Mouse (Mus musculus) heart, embryonic 15.5 days (tissue): ENCODE data around the gene Rprd2. TPM values are rescaled to one million over a fixed set of nuclear protein-coding genes. Genes with fewer than 3 reads are reported as not detected.

Source experiments
- ATAC-seq: fragments of 200-750 bp; cut with Nextera tagmentation; replicated peaks from 2 replicates; pipeline ENCODE4 v1.8.0; 2017; ENCODE audit warnings: low read depth, moderate TSS enrichment; ENCODE audit not compliant: insufficient number of reproducible peaks, insufficient read depth, low FRiP score
- H3K27ac ChIP-seq: fragments of 300-500 bp; sonication (generic); 2 replicates; pipeline ENCODE4 v1.5.1; 2015; ENCODE audit warnings: mild to moderate bottlenecking, inconsistent platforms
- H3K27me3 ChIP-seq: fragments of 300-500 bp; sonication (generic); 2 replicates; pipeline ENCODE4 v1.6.1; 2015; ENCODE audit warnings: inconsistent platforms
- H3K36me3 ChIP-seq: fragments of 300-500 bp; sonication (generic); 2 replicates; pipeline ENCODE4 v1.6.1; 2015; ENCODE audit warnings: mild to moderate bottlenecking, inconsistent platforms
- H3K4me1 ChIP-seq: fragments of 300-500 bp; sonication (generic); replicated peaks from 2 replicates; pipeline ENCODE4 v1.6.1; 2015; ENCODE audit warnings: inconsistent platforms
- H3K4me2 ChIP-seq: fragments of 300-500 bp; sonication (generic); 2 replicates; pipeline ENCODE4 v1.6.1; 2015; ENCODE audit warnings: inconsistent platforms, mild to moderate bottlenecking, moderate library complexity
- H3K4me3 ChIP-seq: fragments of 300-500 bp; sonication (generic); 2 replicates; pipeline ENCODE4 v1.5.1; 2015; ENCODE audit warnings: mild to moderate bottlenecking, inconsistent platforms
- H3K9ac ChIP-seq: fragments of 300-500 bp; sonication (generic); 2 replicates; pipeline ENCODE4 v1.6.1; 2015; ENCODE audit warnings: mild to moderate bottlenecking, inconsistent platforms
- H3K9me3 ChIP-seq: fragments of 300-500 bp; sonication (generic); replicated peaks from 2 replicates; pipeline ENCODE4 v1.6.1; 2016; ENCODE audit warnings: inconsistent platforms
- WGBS: fragments of 180-500 bp; shearing (Covaris S2); methylation state at CpG from one replicate; pipeline ENCODE4 v1.1.7; 2015; ENCODE audit warnings: mixed read lengths; 5-methylcytosine and 5-hydroxymethylcytosine counted together
- polyA plus RNA-seq: library from polyadenylated mRNA; unstranded; fragments of >200 nt; fragmentation: Nextera tagmentation; extraction: Ambion mirVana; gene quantifications from 2 replicates; pipeline ENCODE4 v1.2.1, GENCODE M21; 2015

Gene Rprd2
- polyA plus RNA-seq, 1 experiment from 2014 or later, result 17.6 TPM

- H3K36me3 ChIP-seq, result peaks cover 25% of the 10 kb centered on the region
- H3K27ac ChIP-seq, result peak within 1 kb of the TSS; percentile 79
- H3K9me3 ChIP-seq, result no peaks in the 10 kb centered on the region
- H3K27me3 ChIP-seq, result no peaks in the 10 kb centered on the region
- peak within 1 kb of the TSS; percentile 82 for H3K4me3 ChIP-seq
- H3K4me2 ChIP-seq, result peak within 1 kb of the TSS; percentile 78
- H3K9ac ChIP-seq, result peak within 1 kb of the TSS; percentile 93
- under 1% methylated on average over 56 of the region's 56 CpGs for WGBS
- peaks cover 18% of the 10 kb centered on the region for H3K4me1 ChIP-seq
- ATAC-seq, result peak; percentile 96
Measured at GRCm38 (mm10) chr3:95855502-95856089, 36.9 kb upstream of the Rprd2 start, which contains the start of gene Prpf3. Prpf3 (minus strand) TSS chr3:95855885.

- Histone ChIP-seq H3K4me2 (no peak overlapping the region), H3K4me1 (peaks cover 15% of the 10 kb centered on the region), H3K9ac (no peak overlapping the region), H3K27me3 (no peaks in the 10 kb centered on the region), H3K27ac (no peak overlapping the region), H3K4me3 (no peak overlapping the region), H3K9me3 (no peaks in the 10 kb centered on the region), H3K36me3 (peaks cover 64% of the 10 kb centered on the region)
- no peak for ATAC-seq
- WGBS, result 84% methylated on average over 8 of the region's 8 CpGs
Measured at GRCm38 (mm10) chr3:95851317-95851716, 32.7 kb upstream of the Rprd2 start.

GRCm38 (mm10) chr3:95850611-95851010, 31.9 kb upstream of the Rprd2 start:
- H3K9ac ChIP-seq, result no peak overlapping the region
- peaks cover 70% of the 10 kb centered on the region for H3K36me3 ChIP-seq
- no peak; the same call in 1 of the 2 replicates for ATAC-seq
- H3K9me3 ChIP-seq, result no peaks in the 10 kb centered on the region
- no peak overlapping the region for H3K4me3 ChIP-seq
- peaks cover 12% of the 10 kb centered on the region for H3K4me1 ChIP-seq
- 30% methylated on average over 4 of the region's 4 CpGs for WGBS
- peak overlapping the region; percentile 74 for H3K27ac ChIP-seq
- 0 out of 2 replicates have a peak overlapping the region, but pooled peaks have one; percentile 9 for H3K4me2 ChIP-seq
- no peaks in the 10 kb centered on the region for H3K27me3 ChIP-seq

- 85% methylated on average over 3 of the region's 3 CpGs for WGBS
Measured at GRCm38 (mm10) chr3:95842503-95843214, 24.0 kb upstream of the Rprd2 start.

GRCm38 (mm10) chr3:95839250-95839649, 20.6 kb upstream of the Rprd2 start:
- Histone ChIP-seq H3K4me1 (no peaks in the 10 kb centered on the region), H3K4me3 (no peak overlapping the region), H3K27me3 (no peaks in the 10 kb centered on the region), H3K9me3 (no peaks in the 10 kb centered on the region), H3K36me3 (peaks cover 77% of the 10 kb centered on the region), H3K9ac (no peak overlapping the region), H3K27ac (no peak overlapping the region), H3K4me2 (no peak overlapping the region)
- 87% methylated on average over 2 of the region's 2 CpGs for WGBS
- ATAC-seq, result no peak

More at GRCm38 (mm10) chr3:95842503-95843214, 24.0 kb upstream of the Rprd2 start:
- Histone ChIP-seq H3K9me3 (no peaks in the 10 kb centered on the region), H3K27me3 (no peaks in the 10 kb centered on the region), H3K36me3 (peaks cover 85% of the 10 kb centered on the region), H3K27ac (no peak overlapping the region), H3K9ac (no peak overlapping the region), H3K4me2 (no peak overlapping the region), H3K4me1 (no peaks in the 10 kb centered on the region), H3K4me3 (no peak overlapping the region)
- no peak for ATAC-seq

- peaks cover 63% of the 10 kb centered on the region for H3K36me3 ChIP-seq
- no peaks in the 10 kb centered on the region for H3K27me3 ChIP-seq
- H3K27ac ChIP-seq, result no peak overlapping the region
- H3K9me3 ChIP-seq, result no peaks in the 10 kb centered on the region
- no peaks in the 10 kb centered on the region for H3K4me1 ChIP-seq
- H3K4me2 ChIP-seq, result no peak overlapping the region
- 95% methylated on average over 4 of the region's 4 CpGs for WGBS
- no peak overlapping the region for H3K9ac ChIP-seq
- H3K4me3 ChIP-seq, result no peak overlapping the region
- no peak for ATAC-seq
Measured at GRCm38 (mm10) chr3:95829053-95829452, 10.4 kb upstream of the Rprd2 start.

- Histone ChIP-seq H3K9ac (no peak overlapping the region), H3K27ac (no peak overlapping the region), H3K4me3 (no peak overlapping the region), H3K27me3 (no peaks in the 10 kb centered on the region), H3K4me2 (no peak overlapping the region), H3K4me1 (no peaks in the 10 kb centered on the region), H3K9me3 (no peaks in the 10 kb centered on the region), H3K36me3 (peaks cover 35% of the 10 kb centered on the region)
- WGBS, result 62% methylated on average over 2 of the region's 2 CpGs
- ATAC-seq, result no peak
Measured at GRCm38 (mm10) chr3:95826275-95826674, 7.6 kb upstream of the Rprd2 start.

GRCm38 (mm10) chr3:95820046-95821010, 1.7 kb upstream of the Rprd2 start:
- H3K4me1 ChIP-seq, result peaks cover 18% of the 10 kb centered on the region
- WGBS, result 35% methylated on average over 10 of the region's 10 CpGs
- no peak for ATAC-seq
- H3K9me3 ChIP-seq, result no peaks in the 10 kb centered on the region
- no peaks in the 10 kb centered on the region for H3K36me3 ChIP-seq
- H3K27me3 ChIP-seq, result no peaks in the 10 kb centered on the region
- peak overlapping the region; percentile 99 for H3K27ac ChIP-seq
- peak overlapping the region; percentile 85 for H3K4me3 ChIP-seq
- peak overlapping the region; percentile 75 for H3K9ac ChIP-seq
- peak overlapping the region; percentile 64 for H3K4me2 ChIP-seq

- H3K36me3 ChIP-seq, result no peaks in the 10 kb centered on the region
- peak overlapping the region; percentile 85 for H3K4me3 ChIP-seq
- peak overlapping the region; percentile 64 for H3K4me2 ChIP-seq
- H3K9ac ChIP-seq, result peak overlapping the region; percentile 75
- H3K9me3 ChIP-seq, result no peaks in the 10 kb centered on the region
- ATAC-seq, result peak; percentile 95
- whole genome bisulfite sequencing, result under 1% methylated on average over 49 of the region's 49 CpGs
- no peaks in the 10 kb centered on the region for H3K27me3 ChIP-seq
- H3K4me1 ChIP-seq, result peaks cover 18% of the 10 kb centered on the region
- H3K27ac ChIP-seq, result peak overlapping the region; percentile 99
Measured at GRCm38 (mm10) chr3:95819351-95819985, 805 bp upstream of the Rprd2 start.

- Histone ChIP-seq H3K9ac (peak overlapping the region; percentile 93), H3K4me2 (peak overlapping the region; percentile 63), H3K4me1 (peaks cover 18% of the 10 kb centered on the region), H3K27me3 (no peaks in the 10 kb centered on the region), H3K9me3 (no peaks in the 10 kb centered on the region), H3K36me3 (no peaks in the 10 kb centered on the region), H3K4me3 (peak overlapping the region; percentile 85), H3K27ac (peak overlapping the region; percentile 99)
- ATAC-seq, result no peak
- under 1% methylated on average over 21 of the region's 21 CpGs for WGBS
Measured at GRCm38 (mm10) chr3:95818026-95818511, 594 bp downstream of the Rprd2 start.
